Mouse (Mus musculus): ENCODE data around the gene Ghdc.
"Not testable (repeated sequence)": the region's sequence is repeated elsewhere in the genome, so short reads cannot be mapped to it uniquely, and the experiment has no call there.

Gene Ghdc

GRCm38 (mm10) chr11:100770646-100771408 lies at the start of gene Ghdc:
Ghdc (minus strand) TSS chr11:100770957.
- DNase-seq (ENCODE audit: low read depth, low spot score), result peak; percentile 87

DNA sequence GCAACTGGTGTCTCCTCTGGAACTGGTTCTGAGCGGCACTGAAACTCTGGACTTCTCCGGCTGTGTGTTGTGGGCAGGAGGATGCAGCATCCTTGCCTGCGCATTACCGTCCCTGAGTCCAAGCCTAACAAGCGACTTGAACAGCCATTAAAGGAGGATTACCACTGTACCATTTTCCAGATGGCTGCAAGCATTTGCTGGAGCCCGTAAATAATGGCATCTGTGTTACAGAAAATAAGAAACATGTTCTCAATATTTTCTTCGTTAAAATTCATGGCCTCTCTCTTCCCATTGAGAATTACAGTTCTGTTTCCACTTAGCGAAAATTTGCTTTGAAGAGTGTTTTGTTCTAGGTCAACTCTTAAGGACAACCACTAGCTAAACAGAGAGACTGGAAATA lies 49.3 kb upstream of the Ghdc start:
- no peak for DNase-seq (ENCODE audit: low read depth, low spot score)

DNA sequence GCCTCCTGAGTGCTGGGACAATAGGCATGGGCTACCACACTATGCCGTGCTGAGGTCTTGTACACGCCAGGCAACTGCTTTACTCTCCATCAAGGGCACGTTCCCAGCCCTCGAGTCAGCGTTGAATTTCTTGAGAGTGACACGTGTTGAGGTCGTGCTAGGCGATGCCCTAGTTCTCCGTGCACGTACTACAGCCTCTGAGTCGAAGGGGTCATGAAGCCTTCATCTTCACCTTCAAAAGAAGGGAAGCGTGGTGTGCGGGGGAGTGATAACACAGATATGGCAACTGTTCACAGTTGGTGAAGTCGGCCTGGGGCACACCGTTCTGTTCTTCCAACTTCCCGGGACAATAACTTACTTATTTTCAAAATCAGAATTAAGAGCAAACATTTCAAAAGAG lies 48.9 kb upstream of the Ghdc start:
- no peak for DNase-seq (ENCODE audit: low read depth, low spot score)

GRCm38 (mm10) chr11:100819048-100819447 lies 48.3 kb upstream of the Ghdc start:
- DNase-seq (ENCODE audit: low read depth, low spot score), result no peak

DNA sequence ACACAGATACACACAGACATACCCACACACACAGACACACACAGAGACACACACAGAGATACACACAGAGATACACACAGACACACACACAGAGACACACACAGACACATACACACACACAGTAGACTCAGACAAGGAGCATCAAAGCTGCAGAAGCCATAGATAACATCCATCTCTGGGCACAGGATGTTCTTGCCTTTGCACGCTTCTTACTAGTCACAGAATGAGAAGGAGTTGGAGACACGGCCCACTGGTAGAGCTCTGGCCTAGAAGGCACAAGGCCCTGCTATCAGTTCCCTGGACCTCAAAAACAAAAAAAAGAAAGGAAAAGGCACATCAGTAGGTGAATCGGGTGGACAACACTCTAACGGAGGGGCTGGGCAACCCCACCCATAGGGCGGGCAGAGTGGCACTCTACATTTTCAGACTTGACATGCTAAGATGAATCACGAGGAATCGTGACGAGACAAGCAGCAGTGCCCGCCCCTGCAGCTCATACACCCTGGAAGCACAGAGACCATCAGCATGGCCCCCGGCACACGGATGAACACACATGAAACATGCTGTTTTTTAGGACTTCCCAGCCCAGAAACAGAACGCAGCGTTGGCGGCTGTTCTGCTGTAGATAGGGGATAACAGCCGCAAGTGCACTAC lies 47.7 kb upstream of the Ghdc start:
- no peak for DNase-seq (ENCODE audit: low read depth, low spot score)

- no peak for DNase-seq (ENCODE audit: low read depth, low spot score)
These were observed 46.6 kb upstream of the Ghdc start for GRCm38 (mm10) chr11:100817311-100817710.

- DNase-seq (ENCODE audit: low read depth, low spot score), result no peak
These were observed 46.0 kb upstream of the Ghdc start for GRCm38 (mm10) chr11:100816801-100817200.

- DNase-seq (ENCODE audit: low read depth, low spot score), result no peak
These were observed 45.6 kb upstream of the Ghdc start for GRCm38 (mm10) chr11:100816342-100816741.

DNA sequence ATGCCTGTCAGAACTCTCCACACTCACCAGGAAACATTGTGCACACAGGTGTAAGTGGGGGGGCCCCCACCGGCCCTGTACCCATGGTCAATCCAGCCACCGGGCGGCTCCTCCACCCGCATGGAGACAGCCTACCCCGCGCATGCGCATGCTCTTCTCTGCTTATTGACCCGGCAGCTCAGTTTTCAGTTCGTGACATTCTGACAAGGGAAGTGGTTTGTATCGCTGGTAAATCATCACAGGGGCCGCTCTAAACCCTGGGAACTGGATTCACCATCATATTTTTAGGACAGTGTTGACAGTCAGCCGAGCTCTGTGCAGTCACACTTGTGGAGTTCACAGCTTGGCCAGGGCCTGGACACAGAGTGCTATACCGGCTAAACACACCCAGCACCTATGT lies 43.7 kb upstream of the Ghdc start:
- DNase-seq (ENCODE audit: low read depth, low spot score), result peak; percentile 75

- DNase-seq (ENCODE audit: low read depth, low spot score), result peak; percentile 53
These were observed 40.4 kb upstream of the Ghdc start for GRCm38 (mm10) chr11:100811132-100811531.

GRCm38 (mm10) chr11:100810516-100810915 lies 39.8 kb upstream of the Ghdc start:
- DNase-seq (ENCODE audit: low read depth, low spot score), result no peak

DNA sequence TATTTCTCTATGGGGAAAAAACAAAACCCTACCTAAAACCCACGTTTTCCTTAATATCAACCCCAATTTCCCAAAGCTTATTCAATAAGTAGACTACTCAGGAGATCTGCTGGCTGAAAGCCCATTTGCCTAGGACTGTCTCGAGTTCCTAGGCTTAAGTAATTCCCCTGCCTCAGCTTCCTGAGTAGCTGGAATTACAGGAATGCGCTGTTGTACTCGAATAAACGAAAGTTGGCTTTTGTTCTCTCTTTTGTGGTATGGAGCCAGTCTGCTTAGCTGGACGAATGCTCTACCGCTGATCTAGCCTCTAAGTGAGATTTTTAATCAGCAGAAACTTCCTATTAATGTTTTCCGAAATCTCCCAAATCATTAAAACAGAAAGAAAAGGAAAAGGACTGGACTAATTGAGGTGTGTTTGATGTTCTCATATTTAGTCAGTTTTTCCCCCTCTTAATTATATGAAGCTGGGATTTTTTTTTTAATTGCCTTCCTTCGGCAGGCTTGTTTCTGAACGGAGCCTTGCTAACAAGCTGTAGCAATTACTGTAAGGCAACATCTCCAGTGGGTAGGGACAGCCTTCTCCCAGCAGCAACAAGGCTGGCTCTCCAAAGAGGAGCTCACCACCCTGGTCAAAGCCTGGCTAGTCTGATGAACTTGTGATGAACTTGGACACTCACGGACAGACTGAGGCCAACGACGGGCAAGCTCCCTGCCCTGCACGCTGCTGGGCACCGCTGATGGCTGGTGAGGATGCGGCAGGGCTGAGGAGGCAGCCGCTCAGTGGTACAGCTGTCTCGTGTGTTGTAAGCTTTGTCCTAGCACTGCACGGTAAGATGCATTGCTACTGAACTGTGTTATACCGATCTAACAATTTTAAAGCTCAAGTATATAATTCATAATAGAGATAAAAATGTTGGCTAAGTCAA lies 35.9 kb upstream of the Ghdc start:
- peak; percentile 84 for DNase-seq (ENCODE audit: low read depth, low spot score)

DNA sequence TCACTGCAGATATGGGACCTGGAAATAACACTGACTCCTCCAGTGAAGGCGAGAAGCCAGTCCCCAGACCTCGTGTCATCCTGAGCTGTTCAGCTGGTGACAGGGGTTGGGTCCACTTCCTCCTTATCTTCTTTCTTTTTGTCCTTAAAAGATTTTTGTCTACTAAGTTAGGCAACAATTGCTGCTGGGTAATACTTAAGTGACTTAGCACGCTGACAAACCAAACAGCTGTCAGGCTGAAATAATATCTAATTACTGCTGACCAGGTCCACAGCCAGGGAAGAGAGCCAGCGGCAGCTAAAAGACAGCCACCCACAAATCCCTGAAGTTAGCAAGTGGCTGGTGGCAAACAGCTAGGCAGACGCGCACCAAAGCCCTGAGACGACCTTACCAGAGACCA lies 34.8 kb upstream of the Ghdc start:
- no peak for DNase-seq (ENCODE audit: low read depth, low spot score)

DNA sequence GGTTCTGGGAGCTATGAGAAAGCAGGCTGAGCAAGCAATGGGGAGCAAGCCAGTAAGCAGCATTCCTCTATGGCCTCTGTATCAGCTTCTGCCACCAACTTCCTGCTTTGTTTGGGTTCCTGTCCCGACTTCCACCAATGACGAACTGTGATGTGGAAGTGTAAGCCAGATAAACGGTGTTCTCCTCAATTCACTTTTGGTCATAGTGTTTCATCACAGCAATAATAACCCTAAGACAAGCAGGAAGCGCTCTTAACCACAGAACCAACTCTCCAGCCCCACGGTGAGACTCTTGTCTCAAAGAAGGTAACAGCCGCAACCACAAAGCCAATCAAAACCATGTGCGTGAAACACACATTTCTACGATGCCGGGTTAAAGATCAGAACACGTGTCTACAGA lies 33.7 kb upstream of the Ghdc start:
- no peak for DNase-seq (ENCODE audit: low read depth, low spot score)

DNA sequence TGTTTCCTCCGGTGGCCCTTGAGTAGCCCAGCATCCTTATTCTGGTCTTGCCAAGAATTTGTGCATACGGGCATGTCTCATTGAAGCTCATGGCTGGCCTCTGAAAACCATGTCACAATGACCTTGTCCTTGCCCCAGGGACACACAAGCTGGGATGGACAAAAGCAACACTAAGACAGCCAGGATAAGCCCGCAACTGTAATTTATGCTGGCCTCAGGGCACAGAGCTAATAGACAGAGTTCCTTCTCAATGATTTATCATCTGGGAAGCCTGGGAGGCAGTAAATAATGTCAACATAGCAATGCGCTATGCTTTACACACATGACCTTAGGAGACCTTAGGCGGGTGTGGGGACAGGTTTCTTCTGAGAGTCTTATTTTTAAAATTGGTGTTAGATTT lies 28.7 kb upstream of the Ghdc start:
- DNase-seq (ENCODE audit: low read depth, low spot score), result no peak

DNA sequence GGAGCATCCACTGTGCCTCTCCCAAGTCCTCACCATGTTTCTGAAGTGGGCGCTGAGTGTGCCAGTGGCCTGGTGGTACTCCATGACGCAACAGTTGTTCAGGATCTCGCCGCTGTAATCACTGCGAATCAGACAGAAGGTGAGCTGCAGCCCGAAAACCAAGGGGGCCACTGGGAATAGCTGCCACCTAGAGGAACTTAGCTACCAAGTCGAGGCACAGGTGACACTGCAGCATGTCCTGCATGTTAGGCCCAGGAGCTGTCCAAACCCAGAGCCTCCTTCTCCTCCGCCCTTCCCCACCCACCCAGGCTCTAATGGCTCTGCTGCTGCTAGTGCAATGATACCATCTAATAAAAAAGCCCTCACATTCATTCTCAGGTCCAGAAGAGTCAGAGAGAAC lies 25.8 kb upstream of the Ghdc start:
- peak; percentile 47 for DNase-seq (ENCODE audit: low read depth, low spot score)

DNA sequence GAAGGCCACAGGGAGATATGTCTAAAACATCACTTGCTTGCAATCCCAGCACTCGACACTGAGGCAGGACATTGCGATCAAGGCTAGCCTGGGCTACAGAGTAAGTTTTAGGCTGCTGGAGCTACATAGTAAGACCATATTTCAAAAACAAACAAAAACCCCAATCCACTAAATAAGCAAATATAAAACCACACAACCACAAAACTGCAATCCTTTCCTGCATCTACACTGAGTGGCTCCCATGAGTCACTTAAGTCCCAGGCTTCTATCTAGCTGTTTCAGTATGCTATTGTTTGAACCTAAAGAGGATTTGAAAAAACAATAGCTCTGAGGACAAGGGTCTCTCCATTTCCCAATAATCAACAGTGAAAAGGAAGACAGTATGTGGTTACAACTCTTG lies 24.6 kb upstream of the Ghdc start:
- no peak for DNase-seq (ENCODE audit: low read depth, low spot score)

GRCm38 (mm10) chr11:100791457-100792049 lies 20.8 kb upstream of the Ghdc start:
- no peak for DNase-seq (ENCODE audit: low read depth, low spot score)

DNA sequence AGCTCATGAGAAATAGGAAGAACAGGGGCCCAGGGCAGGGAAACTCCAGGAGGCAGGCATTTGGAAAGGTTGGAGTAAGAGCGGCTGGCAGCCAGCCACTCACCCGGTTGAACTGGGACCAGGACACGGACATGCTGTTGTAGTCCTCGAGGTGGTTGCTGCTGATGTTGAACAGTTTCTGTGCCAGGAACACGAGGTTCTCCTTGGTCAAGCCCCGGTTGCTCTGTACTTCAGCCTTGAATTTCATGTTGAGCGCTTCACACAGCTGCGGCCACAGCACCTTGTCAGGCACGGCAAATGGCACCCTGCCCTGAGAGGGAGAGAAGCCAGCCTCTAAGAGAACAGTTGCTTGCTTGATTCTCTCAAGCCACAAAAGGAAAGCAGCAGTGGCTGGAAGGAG lies 19.9 kb upstream of the Ghdc start:
- not testable (repeated sequence) for DNase-seq (ENCODE audit: low read depth, low spot score)

- DNase-seq (ENCODE audit: low read depth, low spot score), result no peak
These were observed 18.9 kb upstream of the Ghdc start for GRCm38 (mm10) chr11:100789702-100790101.

DNA sequence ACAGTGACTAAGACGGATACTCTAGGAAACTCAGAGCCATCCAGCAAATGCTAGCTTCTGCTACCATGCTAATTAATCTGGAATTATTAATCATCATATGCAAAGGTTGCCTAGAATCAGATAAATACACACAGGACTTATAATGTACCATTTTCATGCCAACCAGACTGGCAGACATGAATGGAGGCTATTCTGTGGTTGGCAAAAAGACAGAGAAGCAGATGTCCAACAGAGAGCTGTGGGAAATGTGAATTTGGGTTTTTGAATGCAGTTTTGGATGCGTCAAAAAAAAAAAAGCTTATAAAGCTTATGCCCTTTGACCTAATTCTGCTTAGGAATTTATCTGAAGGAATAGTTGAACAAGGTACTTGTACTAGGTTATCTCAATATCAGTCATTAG lies 15.0 kb upstream of the Ghdc start:
- no peak for DNase-seq (ENCODE audit: low read depth, low spot score)

DNA sequence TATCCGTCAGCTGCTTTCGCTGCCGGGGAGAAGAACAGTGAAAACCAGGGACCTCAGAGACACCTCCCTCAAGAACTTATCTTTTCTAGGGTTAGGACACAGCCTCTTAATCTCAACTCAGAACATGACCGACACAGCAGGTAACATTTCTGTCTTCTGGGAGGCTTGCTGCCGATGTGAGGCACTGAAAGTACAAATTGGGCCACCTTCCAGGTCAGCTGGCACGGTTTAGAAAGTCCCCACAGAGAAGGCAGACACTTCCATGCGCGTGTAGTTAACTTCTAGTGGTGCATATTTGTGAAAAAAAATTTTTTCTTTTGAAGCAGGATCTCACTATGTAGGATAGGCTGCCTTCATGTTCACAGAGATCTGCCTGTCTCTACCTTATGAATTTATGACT lies 13.5 kb upstream of the Ghdc start:
- no peak for DNase-seq (ENCODE audit: low read depth, low spot score)

Measured in R1 (cell line).